Mouse (Mus musculus): ENCODE measurements at regions not wholly inside any gene's neighbourhood (a gene's known extent, or its start where the extent isn't known, plus 50 kb on each side); places are given as distances from the start of the nearest gene placed in this dataset.

DNA sequence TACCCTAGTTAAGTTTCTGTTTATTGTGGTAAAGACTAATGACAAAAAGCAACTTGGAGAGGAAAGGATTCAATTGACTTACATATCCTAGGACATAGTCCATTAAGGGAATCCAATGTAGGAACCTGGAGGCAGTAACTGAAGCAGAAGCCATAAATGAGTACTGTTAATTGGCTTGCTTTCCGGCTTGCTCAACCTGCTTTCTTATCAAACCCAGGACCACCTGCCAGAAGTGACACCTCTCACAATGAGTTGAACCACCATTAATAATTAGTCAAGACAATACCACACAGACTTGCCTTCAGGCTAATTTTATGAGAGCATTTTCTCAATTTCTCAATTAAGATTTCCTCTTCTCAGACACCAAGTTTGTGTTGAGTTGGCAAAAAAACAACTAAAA is 148.8 kb downstream of the Ccser2 start:
- WGBS: 59% methylated on average over 1 of the region's 1 CpGs
- H3K4me1 ChIP-seq (ENCODE audit: control insufficient read depth, insufficient read depth, low read length): no peaks in the 10 kb centered on the region
- TF ChIP-seq POLR2A (IDR thresholded peaks at IDR 0.05; ENCODE audit: insufficient read depth, low read depth, low read length) (no peak), CTCF (IDR thresholded peaks at IDR 0.05; ENCODE audit: insufficient read depth, low read depth, low read length) (no peak)
- no peak overlapping the region for H3K27ac ChIP-seq (ENCODE audit: insufficient read depth, low read depth, low read length)
- no peak overlapping the region for H3K4me3 ChIP-seq (ENCODE audit: insufficient read depth, low read depth, low read length)

DNA sequence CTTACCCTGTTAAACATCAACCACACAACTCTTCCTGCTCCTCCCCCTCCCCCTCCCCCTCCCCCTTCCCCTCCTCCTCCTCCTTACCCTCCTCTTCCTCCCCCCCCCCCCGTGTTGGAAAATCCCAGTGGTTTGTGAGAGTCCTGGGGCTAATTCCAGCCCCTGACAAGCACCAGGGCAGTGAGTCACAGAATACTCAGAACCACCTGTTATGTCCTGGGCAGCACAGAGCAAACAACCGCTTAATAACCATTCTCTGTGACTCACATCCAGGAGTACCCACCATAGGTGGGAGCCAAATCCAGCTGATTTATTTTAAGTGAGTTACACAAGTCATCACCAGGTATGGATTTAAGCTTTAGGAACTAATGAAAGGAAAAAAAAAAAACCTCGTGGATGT is 166.2 kb downstream of the Ccser2 start:
- Histone ChIP-seq H3K27ac (ENCODE audit: insufficient read depth, low read depth, low read length) (no peak overlapping the region), H3K4me1 (ENCODE audit: control insufficient read depth, insufficient read depth, low read length) (no peaks in the 10 kb centered on the region)
- 61% methylated on average over 3 of the region's 3 CpGs for WGBS

DNA sequence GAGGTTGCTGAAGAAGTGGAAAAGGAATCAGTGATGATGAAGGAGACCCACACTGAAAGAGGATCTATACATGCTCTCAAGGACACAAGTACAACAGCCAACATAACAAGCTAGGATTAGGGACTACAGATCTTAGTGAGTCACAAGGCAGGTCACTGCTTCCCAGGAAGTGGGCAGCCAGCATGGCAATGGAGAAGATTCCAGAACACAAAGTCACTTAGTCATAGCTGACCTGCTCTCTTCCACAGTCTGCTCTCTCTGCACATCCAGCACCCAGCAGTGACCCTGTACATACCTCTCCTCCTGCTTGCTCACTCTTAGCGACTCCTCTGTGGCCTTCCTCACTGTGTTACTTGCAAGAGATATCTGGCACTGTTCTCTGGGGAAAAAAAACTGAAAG is 168.8 kb downstream of the Ccser2 start:
- TF ChIP-seq CTCF (IDR thresholded peaks at IDR 0.05; ENCODE audit: insufficient read depth, low read depth, low read length): no peak
- no peak for TF ChIP-seq POLR2A (IDR thresholded peaks at IDR 0.05; ENCODE audit: insufficient read depth, low read depth, low read length)
- Histone ChIP-seq H3K4me1 (ENCODE audit: control insufficient read depth, insufficient read depth, low read length) (no peaks in the 10 kb centered on the region), H3K4me3 (ENCODE audit: insufficient read depth, low read depth, low read length) (no peak overlapping the region), H3K27ac (ENCODE audit: insufficient read depth, low read depth, low read length) (no peak overlapping the region)
- 82% methylated on average over 1 of the region's 1 CpGs for WGBS

More for the DNA sequence above, 166.2 kb downstream of the Ccser2 start:
- no peak for TF ChIP-seq CTCF (IDR thresholded peaks at IDR 0.05; ENCODE audit: insufficient read depth, low read depth, low read length)
- no peak for TF ChIP-seq POLR2A (IDR thresholded peaks at IDR 0.05; ENCODE audit: insufficient read depth, low read depth, low read length)
- H3K4me3 ChIP-seq (ENCODE audit: insufficient read depth, low read depth, low read length): no peak overlapping the region

DNA sequence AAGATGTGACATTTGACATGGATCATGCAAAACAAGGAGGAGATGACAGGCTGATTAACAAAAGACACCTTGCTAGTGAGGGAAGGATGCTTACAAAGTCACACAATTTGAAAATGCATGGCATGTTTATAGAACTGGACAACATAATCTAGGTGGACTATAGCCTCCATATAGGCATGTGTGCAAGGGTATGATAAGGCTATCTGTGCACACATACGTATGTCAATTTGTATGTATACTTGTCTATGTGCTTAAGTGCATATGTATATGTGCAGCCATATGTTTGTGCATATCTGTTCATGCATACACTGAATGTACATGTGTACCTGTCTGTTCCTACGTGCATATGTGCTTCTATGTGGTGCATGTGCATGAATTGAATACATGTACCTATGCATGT is 186.7 kb downstream of the Ccser2 start:
- WGBS: 98% methylated on average over 2 of the region's 2 CpGs
- Histone ChIP-seq H3K27ac (ENCODE audit: insufficient read depth, low read depth, low read length) (no peak overlapping the region), H3K4me1 (ENCODE audit: control insufficient read depth, insufficient read depth, low read length) (no peaks in the 10 kb centered on the region), H3K4me3 (ENCODE audit: insufficient read depth, low read depth, low read length) (no peak overlapping the region)
- no peak for TF ChIP-seq POLR2A (IDR thresholded peaks at IDR 0.05; ENCODE audit: insufficient read depth, low read depth, low read length)
- TF ChIP-seq CTCF (IDR thresholded peaks at IDR 0.05; ENCODE audit: insufficient read depth, low read depth, low read length): no peak

DNA sequence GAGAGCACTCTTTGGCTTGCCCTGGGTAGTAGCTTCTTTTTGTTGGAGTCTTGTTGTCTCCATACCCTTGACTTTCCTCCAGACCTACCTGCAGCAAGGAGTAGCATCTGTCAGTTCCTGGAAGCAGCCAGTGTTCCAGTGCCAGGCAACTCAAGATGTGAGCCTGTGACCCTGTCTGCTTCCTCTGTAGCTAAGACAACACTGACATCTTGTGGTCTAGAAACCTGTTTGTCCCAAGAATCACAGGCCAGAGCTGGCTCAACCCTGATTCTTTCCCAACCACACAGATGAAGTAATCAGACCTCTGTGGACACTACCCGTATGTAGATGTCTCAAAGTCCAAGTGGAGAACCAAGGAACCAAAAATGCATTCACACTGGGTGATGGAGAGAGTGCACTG is 189.6 kb downstream of the Ccser2 start:
- no peak for TF ChIP-seq POLR2A (IDR thresholded peaks at IDR 0.05; ENCODE audit: insufficient read depth, low read depth, low read length)
- no peak for TF ChIP-seq CTCF (IDR thresholded peaks at IDR 0.05; ENCODE audit: insufficient read depth, low read depth, low read length)
- Histone ChIP-seq H3K27ac (ENCODE audit: insufficient read depth, low read depth, low read length) (no peak overlapping the region), H3K4me3 (ENCODE audit: insufficient read depth, low read depth, low read length) (no peak overlapping the region), H3K4me1 (ENCODE audit: control insufficient read depth, insufficient read depth, low read length) (no peaks in the 10 kb centered on the region)
- 74% methylated on average over 1 of the region's 1 CpGs for WGBS

DNA sequence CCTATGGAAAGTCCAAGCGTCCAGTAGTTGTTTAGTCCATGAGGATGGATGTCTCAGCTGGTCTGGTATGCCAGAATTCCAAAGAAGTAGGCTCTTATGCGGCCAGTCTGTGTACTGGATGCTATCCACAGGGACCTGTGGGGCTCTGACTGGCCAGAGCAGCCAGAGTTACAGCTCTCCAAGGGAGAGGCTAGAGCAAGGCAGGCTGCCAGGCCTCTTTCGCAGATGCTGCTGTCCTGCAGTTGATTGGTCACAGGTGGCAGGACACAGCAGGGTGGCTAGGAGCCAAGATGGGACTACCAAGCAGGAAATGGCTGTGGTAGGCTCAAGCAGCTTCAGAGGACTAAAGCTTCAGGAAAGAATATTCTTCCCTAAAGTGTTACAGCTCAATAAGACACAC is 194.2 kb downstream of the Ccser2 start:
- H3K27ac ChIP-seq (ENCODE audit: insufficient read depth, low read depth, low read length): no peak overlapping the region
- no peak overlapping the region for H3K4me3 ChIP-seq (ENCODE audit: insufficient read depth, low read depth, low read length)
- no peaks in the 10 kb centered on the region for H3K4me1 ChIP-seq (ENCODE audit: control insufficient read depth, insufficient read depth, low read length)
- WGBS: 85% methylated on average over 3 of the region's 3 CpGs
- TF ChIP-seq CTCF (IDR thresholded peaks at IDR 0.05; ENCODE audit: insufficient read depth, low read depth, low read length) (no peak), POLR2A (IDR thresholded peaks at IDR 0.05; ENCODE audit: insufficient read depth, low read depth, low read length) (no peak)

DNA sequence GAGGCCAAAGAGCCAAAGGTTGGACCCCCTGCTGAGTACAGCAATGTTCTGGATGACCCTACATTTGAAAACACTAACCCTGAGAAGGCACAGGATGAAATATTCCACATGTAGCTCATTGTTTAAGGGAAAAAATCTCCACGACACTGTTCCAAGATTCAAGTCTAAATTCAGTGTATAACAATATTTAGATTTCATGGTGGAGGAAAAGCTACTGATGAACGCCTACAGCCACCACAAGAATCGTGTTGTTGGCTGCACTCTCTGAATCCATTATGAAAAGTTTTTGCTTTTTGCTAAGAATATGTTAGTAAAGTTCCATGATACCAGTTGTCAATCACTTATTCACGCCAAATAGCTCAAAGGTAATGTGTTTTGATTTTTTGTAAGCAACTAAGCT is 204.2 kb downstream of the Ccser2 start:
- TF ChIP-seq CTCF (IDR thresholded peaks at IDR 0.05; ENCODE audit: insufficient read depth, low read depth, low read length): no peak
- no peak for TF ChIP-seq POLR2A (IDR thresholded peaks at IDR 0.05; ENCODE audit: insufficient read depth, low read depth, low read length)
- H3K4me1 ChIP-seq (ENCODE audit: control insufficient read depth, insufficient read depth, low read length): no peaks in the 10 kb centered on the region
- WGBS: 92% methylated on average over 4 of the region's 4 CpGs
- H3K27ac ChIP-seq (ENCODE audit: insufficient read depth, low read depth, low read length): no peak overlapping the region
- no peak overlapping the region for H3K4me3 ChIP-seq (ENCODE audit: insufficient read depth, low read depth, low read length)

DNA sequence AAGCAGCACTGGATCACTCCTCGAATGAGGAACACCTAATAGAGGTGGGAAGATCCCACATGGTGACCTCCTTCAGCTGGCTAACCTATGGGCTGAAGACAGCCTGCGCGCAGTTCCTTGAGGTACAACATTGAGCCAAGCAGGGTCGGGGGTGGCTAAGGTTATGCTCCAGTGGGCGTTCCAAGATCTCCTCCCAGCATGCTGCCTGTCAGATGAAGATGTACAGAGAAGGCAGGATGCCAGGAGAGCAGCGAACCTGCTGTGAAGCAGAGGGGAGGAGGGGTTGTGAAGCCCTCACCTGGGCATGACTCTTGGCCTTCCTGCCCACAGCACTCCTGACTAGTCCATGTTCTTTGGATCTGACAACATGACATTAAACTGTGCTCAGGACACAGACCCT is 212.5 kb downstream of the Ccser2 start:
- WGBS: 88% methylated on average over 6 of the region's 6 CpGs
- no peak for TF ChIP-seq CTCF (IDR thresholded peaks at IDR 0.05; ENCODE audit: insufficient read depth, low read depth, low read length)
- TF ChIP-seq POLR2A (IDR thresholded peaks at IDR 0.05; ENCODE audit: insufficient read depth, low read depth, low read length): no peak
- no peak overlapping the region for H3K4me3 ChIP-seq (ENCODE audit: insufficient read depth, low read depth, low read length)

DNA sequence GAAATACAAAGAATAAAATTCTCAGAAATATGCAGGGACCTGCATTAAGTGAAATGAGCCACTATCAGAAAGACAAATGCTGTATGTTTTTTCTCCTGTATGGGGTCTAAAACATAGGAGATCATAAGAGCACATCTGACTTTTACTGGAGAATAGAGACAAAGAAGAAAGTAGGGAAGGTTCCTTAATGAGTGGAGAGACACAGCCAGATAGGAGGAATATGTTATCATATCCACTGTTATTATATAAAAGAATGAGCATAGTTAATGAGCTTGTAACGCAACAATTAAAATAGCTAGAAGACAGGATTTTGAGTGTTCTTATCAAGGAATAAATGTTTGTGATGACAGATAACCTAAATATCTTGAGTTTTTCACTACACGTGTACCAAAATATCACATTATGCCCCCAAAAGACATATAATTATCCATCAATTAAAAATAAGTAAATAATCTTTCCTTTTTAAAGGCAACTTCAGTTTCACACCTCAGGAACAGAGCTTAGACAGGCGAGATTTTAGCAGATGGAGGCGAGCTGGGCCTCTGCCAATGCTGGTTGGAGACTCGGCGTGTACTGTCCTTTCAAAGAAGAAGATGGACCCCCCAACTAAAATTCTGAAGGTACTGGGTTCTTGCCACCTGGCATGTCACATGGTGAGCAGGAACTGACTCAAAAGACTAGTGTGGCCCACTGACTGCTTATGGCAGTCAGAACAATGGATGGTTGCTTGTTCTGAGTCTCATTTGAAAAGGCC is 220.3 kb downstream of the Ccser2 start:
- WGBS: 85% methylated on average over 6 of the region's 6 CpGs
- no peak for TF ChIP-seq POLR2A (IDR thresholded peaks at IDR 0.05; ENCODE audit: insufficient read depth, low read depth, low read length)
- TF ChIP-seq CTCF (IDR thresholded peaks at IDR 0.05; ENCODE audit: insufficient read depth, low read depth, low read length): no peak
- no peak overlapping the region for H3K27ac ChIP-seq (ENCODE audit: insufficient read depth, low read depth, low read length)
- H3K4me3 ChIP-seq (ENCODE audit: insufficient read depth, low read depth, low read length): no peak overlapping the region
- no peaks in the 10 kb centered on the region for H3K4me1 ChIP-seq (ENCODE audit: control insufficient read depth, insufficient read depth, low read length)

More for the DNA sequence above, 212.5 kb downstream of the Ccser2 start:
- H3K27ac ChIP-seq (ENCODE audit: insufficient read depth, low read depth, low read length): no peak overlapping the region
- H3K4me1 ChIP-seq (ENCODE audit: control insufficient read depth, insufficient read depth, low read length): peaks cover 4% of the 10 kb centered on the region; the same call in 1 of the 2 replicates
